Mouse (Mus musculus): Measurements from ENCODE around the gene Gm28048. TPM values are rescaled to one million over a fixed set of nuclear protein-coding genes. Genes with fewer than 3 reads are reported as not detected.

Gene Gm28048
- total and polyA plus RNA-seq, 2 experiments from 2014 or later: 6.8 TPM; not detected in 1

DNA sequence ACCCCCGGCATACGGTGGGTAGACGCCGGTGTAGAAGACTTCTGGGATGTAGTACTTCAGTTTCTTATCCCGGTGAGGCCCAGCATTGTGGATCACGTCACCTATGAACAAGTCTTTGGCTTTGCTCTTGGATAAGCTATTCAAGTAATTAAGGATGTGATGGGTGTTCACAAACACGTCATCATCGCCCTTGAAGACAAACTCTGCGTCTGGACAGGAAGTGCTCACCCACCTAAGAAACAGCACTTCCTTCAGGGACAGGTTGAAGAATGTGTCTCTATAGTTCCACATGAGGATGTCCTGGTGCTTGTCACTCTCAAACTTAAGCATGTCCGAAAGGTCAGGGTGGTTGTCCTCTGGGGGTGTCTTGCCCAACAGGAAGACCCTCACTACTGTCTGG, 145.6 kb downstream of the Gm28048 start:
- no peak overlapping the region for H3K4me3 ChIP-seq (ENCODE audit: low read depth, low read length)
- DNase-seq (ENCODE audit: low spot score) (no peak), ATAC-seq (ENCODE audit: insufficient read depth, low read depth) (no peak)
- H3K27ac ChIP-seq (ENCODE audit: low read depth): no peak overlapping the region
- H3K4me2 ChIP-seq (ENCODE audit: low read depth, low read length): no peak overlapping the region
- H3K36me3 ChIP-seq (replicated peaks; ENCODE audit: control insufficient read depth, insufficient read depth, low read length): peaks cover 9% of the 10 kb centered on the region; the same call in 1 of the 2 replicates
- H3K27me3 ChIP-seq (ENCODE audit: control insufficient read depth, insufficient read depth, low read length): no peaks in the 10 kb centered on the region
- WGBS: 83% methylated on average over 10 of the region's 10 CpGs
- H3K9ac ChIP-seq (replicated peaks; ENCODE audit: low read depth, low read length): no peak overlapping the region
- TF ChIP-seq EP300 (IDR thresholded peaks at IDR 0.05; ENCODE audit: low read depth) (no peak), CTCF (IDR thresholded peaks at IDR 0.05; ENCODE audit: low read depth) (no peak)
- no peaks in the 10 kb centered on the region for H3K9me3 ChIP-seq (replicated peaks; ENCODE audit: control insufficient read depth, low read length)
- no peaks in the 10 kb centered on the region; the same call in 1 of the 2 replicates for H3K4me1 ChIP-seq (ENCODE audit: control insufficient read depth, insufficient read depth)

DNA sequence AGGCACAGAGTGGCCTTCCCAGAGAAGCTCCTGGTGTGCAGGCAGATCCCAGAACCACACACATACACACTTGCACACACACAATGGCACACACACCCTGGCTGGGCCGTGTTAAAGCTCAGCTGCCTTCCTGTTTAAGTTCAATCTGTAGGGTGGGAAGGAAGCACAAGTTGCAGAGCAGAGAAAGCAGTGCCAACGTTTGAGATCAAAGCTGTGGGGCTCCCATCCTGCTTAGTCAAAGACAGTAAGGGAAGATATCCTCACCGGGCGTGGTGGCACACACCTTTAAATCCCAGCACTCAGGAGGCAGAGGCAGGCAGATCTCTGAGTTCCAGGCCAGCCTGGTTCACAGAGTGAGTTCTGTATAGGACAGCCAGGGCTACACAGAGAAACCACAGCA, 149.3 kb downstream of the Gm28048 start:
- Histone ChIP-seq H3K4me1 (ENCODE audit: control insufficient read depth, insufficient read depth) (0 out of 2 replicates have a peak, but pooled peaks cover 6% of the 10 kb centered on the region), H3K27ac (ENCODE audit: low read depth) (no peak overlapping the region), H3K36me3 (replicated peaks; ENCODE audit: control insufficient read depth, insufficient read depth, low read length) (peaks cover 9% of the 10 kb centered on the region; the same call in 1 of the 2 replicates), H3K4me2 (ENCODE audit: low read depth, low read length) (no peak overlapping the region), H3K27me3 (ENCODE audit: control insufficient read depth, insufficient read depth, low read length) (no peaks in the 10 kb centered on the region), H3K9me3 (replicated peaks; ENCODE audit: control insufficient read depth, low read length) (no peaks in the 10 kb centered on the region), H3K4me3 (ENCODE audit: low read depth, low read length) (no peak overlapping the region), H3K9ac (replicated peaks; ENCODE audit: low read depth, low read length) (no peak overlapping the region)
- WGBS: 75% methylated on average over 4 of the region's 4 CpGs
- ATAC-seq (ENCODE audit: insufficient read depth, low read depth) (no peak), DNase-seq (ENCODE audit: low spot score) (no peak)
- no peak for TF ChIP-seq EP300 (IDR thresholded peaks at IDR 0.05; ENCODE audit: low read depth)
- no peak for TF ChIP-seq CTCF (IDR thresholded peaks at IDR 0.05; ENCODE audit: low read depth)

DNA sequence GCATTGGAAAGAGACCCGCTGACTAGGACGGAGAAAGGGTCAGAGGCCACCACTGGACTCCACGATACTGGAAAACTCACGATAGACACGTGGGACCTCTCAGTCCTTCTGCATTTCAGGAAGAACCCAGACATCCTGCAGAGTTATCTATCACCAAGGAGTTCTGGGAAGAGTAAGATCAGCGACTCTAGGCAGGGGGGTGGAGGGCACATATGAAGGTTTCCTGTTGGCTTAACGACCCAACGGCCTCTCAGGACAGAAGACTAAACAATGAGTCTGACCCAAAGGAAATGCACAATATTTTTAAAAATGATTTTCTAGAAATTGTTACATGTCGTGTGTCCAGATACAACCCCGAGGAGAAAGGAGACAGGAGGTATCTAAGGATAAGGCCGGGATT, 150.0 kb downstream of the Gm28048 start:
- H3K4me2 ChIP-seq (ENCODE audit: low read depth, low read length): no peak overlapping the region
- WGBS: 71% methylated on average over 11 of the region's 11 CpGs
- TF ChIP-seq CTCF (IDR thresholded peaks at IDR 0.05; ENCODE audit: low read depth): no peak
- TF ChIP-seq EP300 (IDR thresholded peaks at IDR 0.05; ENCODE audit: low read depth): no peak
- H3K27ac ChIP-seq (ENCODE audit: low read depth): no peak overlapping the region
- H3K9ac ChIP-seq (replicated peaks; ENCODE audit: low read depth, low read length): no peak overlapping the region
- peaks cover 9% of the 10 kb centered on the region; the same call in 1 of the 2 replicates for H3K36me3 ChIP-seq (replicated peaks; ENCODE audit: control insufficient read depth, insufficient read depth, low read length)
- DNase-seq (ENCODE audit: low spot score): no peak
- ATAC-seq (ENCODE audit: insufficient read depth, low read depth): no peak
- no peaks in the 10 kb centered on the region for H3K27me3 ChIP-seq (ENCODE audit: control insufficient read depth, insufficient read depth, low read length)
- no peaks in the 10 kb centered on the region for H3K9me3 ChIP-seq (replicated peaks; ENCODE audit: control insufficient read depth, low read length)
- 0 out of 2 replicates have a peak, but pooled peaks cover 11% of the 10 kb centered on the region for H3K4me1 ChIP-seq (ENCODE audit: control insufficient read depth, insufficient read depth)
- no peak overlapping the region for H3K4me3 ChIP-seq (ENCODE audit: low read depth, low read length)

DNA sequence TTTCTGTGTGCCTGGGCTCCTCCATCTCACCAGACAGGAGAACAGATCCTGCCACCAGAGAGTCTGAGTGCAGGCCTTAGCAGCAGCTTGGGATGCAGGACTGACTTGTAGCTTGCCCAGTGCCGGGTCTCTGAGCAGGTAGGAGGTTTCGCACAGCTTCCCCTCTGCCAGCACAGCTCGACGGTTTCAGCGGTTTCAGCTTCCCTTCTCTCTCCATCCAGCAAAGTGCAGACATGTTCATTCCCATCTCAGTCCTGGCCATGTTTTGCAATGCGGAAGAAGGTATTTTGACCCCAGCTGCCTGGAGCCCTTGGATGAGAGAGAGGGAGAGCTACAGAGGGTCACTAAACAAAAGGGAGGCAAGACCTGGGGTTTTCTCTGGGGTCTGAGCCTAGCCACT, 151.2 kb downstream of the Gm28048 start:
- H3K27ac ChIP-seq (ENCODE audit: low read depth): no peak overlapping the region
- 64% methylated on average over 6 of the region's 6 CpGs for WGBS
- H3K9me3 ChIP-seq (replicated peaks; ENCODE audit: control insufficient read depth, low read length): no peaks in the 10 kb centered on the region
- no peak for ATAC-seq (ENCODE audit: insufficient read depth, low read depth)
- TF ChIP-seq EP300 (IDR thresholded peaks at IDR 0.05; ENCODE audit: low read depth) (no peak), CTCF (IDR thresholded peaks at IDR 0.05; ENCODE audit: low read depth) (no peak)
- H3K4me1 ChIP-seq (ENCODE audit: control insufficient read depth, insufficient read depth): 0 out of 2 replicates have a peak, but pooled peaks cover 11% of the 10 kb centered on the region
- 0 out of 2 replicates have a peak, but pooled peaks cover 9% of the 10 kb centered on the region for H3K36me3 ChIP-seq (replicated peaks; ENCODE audit: control insufficient read depth, insufficient read depth, low read length)
- H3K27me3 ChIP-seq (ENCODE audit: control insufficient read depth, insufficient read depth, low read length): no peaks in the 10 kb centered on the region
- no peak overlapping the region for H3K4me3 ChIP-seq (ENCODE audit: low read depth, low read length)
- H3K9ac ChIP-seq (replicated peaks; ENCODE audit: low read depth, low read length): no peak overlapping the region
- DNase-seq (ENCODE audit: low spot score): no peak
- no peak overlapping the region for H3K4me2 ChIP-seq (ENCODE audit: low read depth, low read length)

DNA sequence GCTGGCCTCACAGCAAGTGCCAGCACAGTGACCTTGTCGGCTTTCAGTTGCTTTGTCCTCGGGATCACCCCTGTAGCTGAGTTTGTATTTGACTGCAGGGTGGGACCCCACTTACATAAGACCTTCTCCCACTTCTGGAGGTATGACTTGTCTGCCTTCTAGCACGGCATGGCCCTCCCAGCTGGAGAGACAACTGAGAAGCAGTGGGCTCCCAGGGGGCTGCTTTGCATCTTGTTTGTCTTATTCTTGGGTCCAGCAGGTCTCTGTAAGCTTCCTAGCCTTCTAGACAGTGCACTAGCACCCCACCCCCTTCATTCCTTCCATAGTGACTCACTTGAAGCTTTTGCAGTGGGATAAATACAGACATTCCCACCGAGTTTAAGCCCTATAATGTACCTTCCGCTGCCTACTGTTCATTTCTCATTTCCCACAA, 151.7 kb downstream of the Gm28048 start:
- no peak for TF ChIP-seq EP300 (IDR thresholded peaks at IDR 0.05; ENCODE audit: low read depth)
- no peak for TF ChIP-seq CTCF (IDR thresholded peaks at IDR 0.05; ENCODE audit: low read depth)
- no peaks in the 10 kb centered on the region for H3K9me3 ChIP-seq (replicated peaks; ENCODE audit: control insufficient read depth, low read length)
- no peak overlapping the region for H3K9ac ChIP-seq (replicated peaks; ENCODE audit: low read depth, low read length)
- WGBS: 39% methylated on average over 5 of the region's 5 CpGs
- no peak overlapping the region for H3K4me3 ChIP-seq (ENCODE audit: low read depth, low read length)
- 0 out of 2 replicates have a peak, but pooled peaks cover 9% of the 10 kb centered on the region for H3K36me3 ChIP-seq (replicated peaks; ENCODE audit: control insufficient read depth, insufficient read depth, low read length)
- no peak for DNase-seq (ENCODE audit: low spot score)
- H3K4me2 ChIP-seq (ENCODE audit: low read depth, low read length): no peak overlapping the region
- ATAC-seq (ENCODE audit: insufficient read depth, low read depth): no peak
- 0 out of 2 replicates have a peak, but pooled peaks cover 11% of the 10 kb centered on the region for H3K4me1 ChIP-seq (ENCODE audit: control insufficient read depth, insufficient read depth)
- H3K27me3 ChIP-seq (ENCODE audit: control insufficient read depth, insufficient read depth, low read length): no peaks in the 10 kb centered on the region
- H3K27ac ChIP-seq (ENCODE audit: low read depth): no peak overlapping the region
